Mouse (Mus musculus): ENCODE measurements around the gene Atxn1.

The Atxn1 gene

GRCm38 (mm10) chr13:45964853-45965593 lies at the start of gene Atxn1:
Gene Atxn1, minus strand, starts transcription at chr13:45965008.
- in situ Hi-C loops (cut with MboI; ENCODE audit: low pct_unique_long_range_greater_than_20kb in 1 of 2, low sequenced_read_pairs in 2 of 2, unreplicated experiment in 1 of 2), result no loop called here

- in situ Hi-C loops (cut with MboI; ENCODE audit: low pct_unique_long_range_greater_than_20kb in 1 of 2, low sequenced_read_pairs in 2 of 2, unreplicated experiment in 1 of 2), result no loop called here
These were observed 46.4 kb upstream of the Atxn1 start for GRCm38 (mm10) chr13:46011232-46011631.

GRCm38 (mm10) chr13:46010075-46010474 lies 45.3 kb upstream of the Atxn1 start:
- in situ Hi-C loops (cut with MboI; ENCODE audit: low pct_unique_long_range_greater_than_20kb in 1 of 2, low sequenced_read_pairs in 2 of 2, unreplicated experiment in 1 of 2), result no loop called here

- in situ Hi-C loops (cut with MboI; ENCODE audit: low pct_unique_long_range_greater_than_20kb in 1 of 2, low sequenced_read_pairs in 2 of 2, unreplicated experiment in 1 of 2), result no loop called here
These were observed 44.2 kb upstream of the Atxn1 start for GRCm38 (mm10) chr13:46008831-46009666.

GRCm38 (mm10) chr13:46006211-46007102 lies 41.6 kb upstream of the Atxn1 start:
- in situ Hi-C loops (cut with MboI; ENCODE audit: low pct_unique_long_range_greater_than_20kb in 1 of 2, low sequenced_read_pairs in 2 of 2, unreplicated experiment in 1 of 2), result no loop called here

- in situ Hi-C loops (cut with MboI; ENCODE audit: low pct_unique_long_range_greater_than_20kb in 1 of 2, low sequenced_read_pairs in 2 of 2, unreplicated experiment in 1 of 2), result no loop called here
These were observed 40.8 kb upstream of the Atxn1 start for GRCm38 (mm10) chr13:46005656-46006055.

- in situ Hi-C loops (cut with MboI; ENCODE audit: low pct_unique_long_range_greater_than_20kb in 1 of 2, low sequenced_read_pairs in 2 of 2, unreplicated experiment in 1 of 2), result no loop called here
These were observed 36.5 kb upstream of the Atxn1 start for GRCm38 (mm10) chr13:46001356-46001755.

GRCm38 (mm10) chr13:45992953-45993352 lies 28.1 kb upstream of the Atxn1 start:
- in situ Hi-C loops (cut with MboI; ENCODE audit: low pct_unique_long_range_greater_than_20kb in 1 of 2, low sequenced_read_pairs in 2 of 2, unreplicated experiment in 1 of 2), result no loop called here

- in situ Hi-C loops (cut with MboI; ENCODE audit: low pct_unique_long_range_greater_than_20kb in 1 of 2, low sequenced_read_pairs in 2 of 2, unreplicated experiment in 1 of 2), result no loop called here
These were observed 25.7 kb upstream of the Atxn1 start for GRCm38 (mm10) chr13:45990486-45990885.

- in situ Hi-C loops (cut with MboI; ENCODE audit: low pct_unique_long_range_greater_than_20kb in 1 of 2, low sequenced_read_pairs in 2 of 2, unreplicated experiment in 1 of 2), result loop anchor here in 1 of 2 experiments (10.0 kb wide), 2 partner anchors 186 to 276 kb away; no protein-coding TSS in a partner anchor
These were observed 14.4 kb upstream of the Atxn1 start for GRCm38 (mm10) chr13:45979246-45979645.

- in situ Hi-C loops (cut with MboI; ENCODE audit: low pct_unique_long_range_greater_than_20kb in 1 of 2, low sequenced_read_pairs in 2 of 2, unreplicated experiment in 1 of 2), result loop anchor here in 1 of 2 experiments (10.0 kb wide), 2 partner anchors 188 to 278 kb away; no protein-coding TSS in a partner anchor
These were observed 12.1 kb upstream of the Atxn1 start for GRCm38 (mm10) chr13:45976894-45977293.

- in situ Hi-C loops (cut with MboI; ENCODE audit: low pct_unique_long_range_greater_than_20kb in 1 of 2, low sequenced_read_pairs in 2 of 2, unreplicated experiment in 1 of 2), result loop anchor here in 1 of 2 experiments (10.0 kb wide), 2 partner anchors 190 to 280 kb away; no protein-coding TSS in a partner anchor
These were observed 9.8 kb upstream of the Atxn1 start for GRCm38 (mm10) chr13:45974651-45975050.

- in situ Hi-C loops (cut with MboI; ENCODE audit: low pct_unique_long_range_greater_than_20kb in 1 of 2, low sequenced_read_pairs in 2 of 2, unreplicated experiment in 1 of 2), result loop anchor here in 1 of 2 experiments (10.0 kb wide), 2 partner anchors 191 to 281 kb away; no protein-coding TSS in a partner anchor
These were observed 9.2 kb upstream of the Atxn1 start for GRCm38 (mm10) chr13:45973972-45974490.

GRCm38 (mm10) chr13:45970920-45971536 lies 6.2 kb upstream of the Atxn1 start:
- in situ Hi-C loops (cut with MboI; ENCODE audit: low pct_unique_long_range_greater_than_20kb in 1 of 2, low sequenced_read_pairs in 2 of 2, unreplicated experiment in 1 of 2), result loop anchor here in 1 of 2 experiments (10.0 kb wide), 2 partner anchors 194 to 284 kb away; no protein-coding TSS in a partner anchor

- in situ Hi-C loops (cut with MboI; ENCODE audit: low pct_unique_long_range_greater_than_20kb in 1 of 2, low sequenced_read_pairs in 2 of 2, unreplicated experiment in 1 of 2), result no loop called here
These were observed 3.4 kb upstream of the Atxn1 start for GRCm38 (mm10) chr13:45968206-45968605.

GRCm38 (mm10) chr13:45967371-45967770 lies 2.6 kb upstream of the Atxn1 start:
- in situ Hi-C loops (cut with MboI; ENCODE audit: low pct_unique_long_range_greater_than_20kb in 1 of 2, low sequenced_read_pairs in 2 of 2, unreplicated experiment in 1 of 2), result no loop called here

- in situ Hi-C loops (cut with MboI; ENCODE audit: low pct_unique_long_range_greater_than_20kb in 1 of 2, low sequenced_read_pairs in 2 of 2, unreplicated experiment in 1 of 2), result no loop called here
These were observed 1.8 kb upstream of the Atxn1 start for GRCm38 (mm10) chr13:45966586-45966985.
